Mouse (Mus musculus) G1E (cell line): Measurements from ENCODE around the gene Aadacl4.

Experiments
- CTCF ChIP-seq: IDR thresholded peaks from 2 replicates; pipeline ENCODE4 v1.5.1; 2012; ENCODE audit warnings: low read depth, low read length, inconsistent platforms, mixed read lengths
- GATA1 ChIP-seq: IDR thresholded peaks from 2 replicates; pipeline ENCODE4 v1.6.1; 2012; ENCODE audit warnings: borderline replicate concordance, low read length, inconsistent platforms, mixed read lengths
- TAL1 ChIP-seq: conservative IDR thresholded peaks from 2 replicates; pipeline ENCODE4 v1.6.1; 2012; ENCODE audit warnings: low read depth, low read length, inconsistent platforms, mixed read lengths

GRCm38 (mm10) chr4:144614586-144614985 is 1.1 kb downstream of the Aadacl4 start:
- TF ChIP-seq GATA1, result no peak
- TF ChIP-seq TAL1, result no peak
- TF ChIP-seq CTCF, result no peak
